Mouse (Mus musculus) lung, adult 2 months (tissue): ENCODE measurements at regions not wholly inside any gene's neighbourhood (a gene's known extent, or its start where the extent isn't known, plus 50 kb on each side); places are given as distances from the start of the nearest gene placed in this dataset.

Experiments used
- CTCF ChIP-seq: fragments of 200-500 bp; IDR thresholded peaks from 2 replicates; pipeline ENCODE4 v1.5.1; 2011; ENCODE audit warnings: mild to moderate bottlenecking, low read length, control low read depth; ENCODE audit not compliant: insufficient read depth
- POLR2A ChIP-seq: fragments of 200-500 bp; IDR thresholded peaks from 2 replicates; pipeline ENCODE4 v1.6.1; 2011; ENCODE audit warnings: low read depth, mild to moderate bottlenecking, control low read depth, low read length, borderline replicate concordance; ENCODE audit errors: extremely low read depth

DNA sequence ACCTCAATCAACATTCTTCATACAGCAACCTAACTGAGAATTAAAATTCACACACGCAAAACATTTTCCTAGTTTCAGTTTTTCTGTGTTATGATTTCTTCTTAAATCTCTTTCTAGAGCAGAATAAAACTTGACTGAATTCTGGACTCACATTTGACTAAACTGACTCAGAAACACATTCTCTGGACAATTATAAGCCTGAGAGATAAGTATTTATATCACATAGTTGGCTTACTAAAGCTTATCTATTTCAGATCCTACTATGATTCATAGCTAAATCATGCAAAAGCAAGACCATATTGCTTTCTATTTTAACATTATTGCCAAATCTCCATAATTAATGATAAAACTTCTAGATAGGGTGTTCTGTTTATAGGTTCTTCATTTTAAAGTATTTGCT, 529.5 kb upstream of the Sox9 start:
- TF ChIP-seq CTCF (no peak), POLR2A (no peak)
